In the genomic region with DNA sequence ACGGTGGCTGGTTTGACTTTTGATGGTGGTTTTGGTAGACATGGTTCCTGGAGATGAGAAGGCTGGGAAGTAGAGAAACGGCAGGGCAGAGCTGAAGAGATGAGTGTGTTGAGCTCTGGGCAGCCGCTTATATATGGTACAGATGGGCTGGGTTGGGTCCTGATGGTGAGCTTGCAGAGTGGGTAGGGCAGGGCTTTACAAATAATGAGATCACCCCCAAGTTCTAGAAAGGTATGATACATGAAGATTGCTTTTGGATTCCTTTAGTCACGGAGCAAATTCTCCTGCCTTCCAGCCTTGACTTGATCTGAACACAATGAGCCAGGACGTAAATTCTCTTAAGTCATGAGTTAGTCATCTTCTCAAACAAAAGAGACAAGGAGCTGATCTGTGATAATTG, we compare ENCODE assay signal across 28 mouse cellular contexts. TPM values are rescaled to one million over a fixed set of nuclear protein-coding genes. Genes with fewer than 3 reads are reported as not detected.
"Had no signal": no experiment of that assay in that cellular context is flagged by ENCODE, and none has a peak within 500 bp of the region (broad histone marks: within the 10 kb centered on the region; RNA-seq: fewer than 3 reads in every experiment).

Gene Krt6a, minus strand, starts transcription at position 101 of the 400 bp plus-strand sequence.

- H3K27ac ChIP-seq: kidney, embryonic 15.5 days; limb, embryonic 13.5 days; liver, embryonic 13.5 days; midbrain, embryonic 12.5 days; midbrain, embryonic 15.5 days; neural tube, embryonic 13.5 days had no signal

- H3K36me3 ChIP-seq: kidney, embryonic 15.5 days; limb, embryonic 13.5 days; liver, embryonic 13.5 days; midbrain, embryonic 12.5 days; midbrain, embryonic 15.5 days; neural tube, embryonic 13.5 days had no signal

- ATAC-seq: midbrain, embryonic 15.5 days had no signal

- H3K4me2 ChIP-seq: kidney, embryonic 15.5 days; limb, embryonic 13.5 days; liver, embryonic 13.5 days; midbrain, embryonic 12.5 days; midbrain, embryonic 15.5 days; neural tube, embryonic 13.5 days had no signal

- H3K4me1 ChIP-seq: kidney, embryonic 15.5 days; limb, embryonic 13.5 days; liver, embryonic 13.5 days; midbrain, embryonic 12.5 days; midbrain, embryonic 15.5 days; neural tube, embryonic 13.5 days had no signal

- H3K9ac ChIP-seq: kidney, embryonic 15.5 days; limb, embryonic 13.5 days; liver, embryonic 13.5 days; midbrain, embryonic 12.5 days; midbrain, embryonic 15.5 days; neural tube, embryonic 13.5 days had no signal

- H3K9me3 ChIP-seq: kidney, embryonic 15.5 days; limb, embryonic 13.5 days; liver, embryonic 13.5 days; midbrain, embryonic 12.5 days; midbrain, embryonic 15.5 days; neural tube, embryonic 13.5 days had no signal

- DNase-seq: kidney, adult 11 months; kidney, adult 8-10 months; kidney, postnatal 10 days; kidney, postnatal 36 days; left cerebral cortex, postnatal 4 days; liver, embryonic 13.5 days; lung, adult 2 months; lung, postnatal 14 days; lung, postnatal 4 days; retina, postnatal 1 day; right cerebral cortex, postnatal 25 days; spleen, adult 18-20 months; thymus, adult 18-20 months; thymus, postnatal 36 days had no signal

- H3K4me3 ChIP-seq: kidney, embryonic 15.5 days; limb, embryonic 13.5 days; liver, embryonic 13.5 days; midbrain, embryonic 12.5 days; midbrain, embryonic 15.5 days; myocyte; neural tube, embryonic 13.5 days had no signal

- H3K27me3 ChIP-seq: kidney, embryonic 15.5 days; limb, embryonic 13.5 days; liver, embryonic 13.5 days; midbrain, embryonic 12.5 days; midbrain, embryonic 15.5 days; neural tube, embryonic 13.5 days had no signal

RNA-seq across cellular contexts. Expression of gene Krt6a, which starts in this region (rescaled TPM):
- total RNA-seq: layer of hippocampus, adult 8-10 months; layer of hippocampus, postnatal 10 days; left cerebral cortex, adult 8-10 months; left cerebral cortex, postnatal 14 days; left cerebral cortex, postnatal 4 days; liver, adult 2 months; megakaryocyte, adult 5-6 weeks had no signal
- polyA plus RNA-seq: liver, adult 2 months; liver, embryonic 16.5 days; midbrain, embryonic 12.5 days; myocyte; neural tube, embryonic 13.5 days; testis, adult 2 months had no signal
